Mouse (Mus musculus) adipocyte (in vitro differentiated cells): Measurements from ENCODE around the gene Afap1l2.

ENCODE experiments used
- DNase-seq: peaks from one replicate; pipeline ENCODE4 v3.0.0-alpha.2; 2016; ENCODE audit warnings: low spot score

The Afap1l2 gene

GRCm38 (mm10) chr19:56975502-56975901 is 32.5 kb downstream of the Afap1l2 start:
- DNase-seq = peak; percentile 88

GRCm38 (mm10) chr19:56974159-56974558 is 33.9 kb downstream of the Afap1l2 start:
- peak; percentile 55 for DNase-seq

GRCm38 (mm10) chr19:56972768-56973167 is 35.3 kb downstream of the Afap1l2 start:
- no peak for DNase-seq

GRCm38 (mm10) chr19:56971347-56971746 is 36.7 kb downstream of the Afap1l2 start:
- no peak for DNase-seq

GRCm38 (mm10) chr19:56963876-56964275 is 44.2 kb downstream of the Afap1l2 start:
- DNase-seq = no peak

GRCm38 (mm10) chr19:56959601-56960000 is 48.4 kb downstream of the Afap1l2 start:
- DNase-seq = no peak

GRCm38 (mm10) chr19:56959057-56959456 is 49.0 kb downstream of the Afap1l2 start:
- no peak for DNase-seq

DNA sequence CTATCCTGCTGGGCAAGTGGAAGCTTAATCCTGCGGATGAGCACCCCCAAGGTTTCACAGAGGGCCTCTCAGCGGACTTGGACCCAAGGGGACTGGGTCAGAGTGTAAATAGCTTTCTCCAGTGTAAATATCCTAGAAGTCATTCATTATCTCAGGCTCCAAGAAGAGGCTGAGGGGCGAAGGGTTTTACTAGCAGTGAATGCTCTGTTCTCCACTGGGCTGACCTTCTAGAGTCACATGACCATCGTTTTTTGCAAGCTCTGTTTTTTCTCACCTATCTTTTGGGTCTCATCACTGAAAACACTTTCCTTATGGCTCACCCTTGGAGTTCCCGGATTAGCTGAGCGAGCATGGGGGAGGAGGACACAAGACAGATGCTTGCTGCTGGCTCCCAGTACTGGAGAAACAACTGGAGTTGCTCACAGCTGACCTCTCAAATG is 49.4 kb downstream of the Afap1l2 start:
- peak; percentile 68 for DNase-seq

DNA sequence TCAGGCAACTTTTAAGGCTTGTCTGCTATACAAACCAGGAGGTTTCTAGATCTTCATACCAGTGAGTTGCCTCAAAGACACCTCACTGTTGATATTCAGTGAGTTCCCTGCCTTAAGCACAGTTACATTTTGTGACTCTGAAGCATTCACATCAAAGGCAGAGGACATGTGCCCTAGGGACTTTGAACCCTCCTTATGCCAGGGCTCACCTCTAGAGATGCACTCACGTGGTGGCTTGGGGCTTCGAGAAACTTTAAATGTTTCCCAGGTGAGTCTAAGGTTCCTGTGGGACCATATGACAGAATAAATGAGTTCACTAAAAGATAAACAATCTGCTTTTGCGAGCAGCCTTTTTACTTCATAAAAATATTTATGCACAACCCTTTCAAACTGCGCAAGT is 50.0 kb downstream of the Afap1l2 start:
- no peak for DNase-seq

DNA sequence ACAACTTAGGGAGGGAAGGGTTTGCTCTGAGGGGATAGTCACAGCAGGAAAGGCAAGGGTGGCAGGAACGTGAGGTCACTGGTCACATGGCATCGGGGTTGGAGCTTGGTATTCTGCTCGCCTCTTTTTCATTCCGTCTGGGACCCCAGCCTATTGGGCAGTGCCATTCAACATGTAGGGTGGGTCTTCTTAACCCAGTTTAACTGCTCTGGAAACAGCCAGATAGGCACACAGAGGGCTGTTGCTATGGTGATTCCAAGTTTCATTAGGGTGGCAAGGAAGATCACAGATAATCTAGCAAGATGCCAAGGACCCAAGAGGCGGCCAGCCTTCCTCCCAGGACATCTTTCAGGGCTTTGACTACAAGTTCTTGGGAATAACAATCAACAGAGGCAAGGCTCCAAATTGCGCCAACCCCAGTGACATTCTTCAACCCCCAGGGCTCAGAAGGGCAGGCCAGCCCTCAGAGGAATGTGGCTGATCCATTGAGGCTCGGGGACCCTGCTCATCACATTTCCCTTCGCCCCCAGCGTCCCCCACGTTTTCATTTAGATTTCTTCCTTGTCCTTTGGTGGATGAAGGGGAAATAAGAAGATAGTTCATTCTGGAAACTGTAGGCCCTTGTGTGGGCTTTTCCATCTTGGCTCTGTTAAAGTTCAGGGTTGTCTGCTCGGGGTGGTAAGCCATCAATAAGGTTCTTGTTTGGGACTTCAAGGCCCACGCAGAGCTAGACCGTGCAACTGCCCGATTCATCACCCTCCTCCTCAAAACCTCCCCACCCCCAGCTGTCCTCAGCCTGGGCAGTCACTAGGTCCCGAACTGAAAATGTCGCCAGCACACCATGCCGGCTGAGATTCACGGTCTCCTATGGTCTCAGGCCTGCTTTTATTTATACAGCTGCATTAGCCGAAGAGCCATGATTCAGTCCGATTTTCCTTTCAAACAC is 52.2 kb downstream of the Afap1l2 start:
- DNase-seq = no peak

- DNase-seq = no peak
Observed at GRCm38 (mm10) chr19:56954857-56955256, 53.2 kb downstream of the Afap1l2 start.

DNA sequence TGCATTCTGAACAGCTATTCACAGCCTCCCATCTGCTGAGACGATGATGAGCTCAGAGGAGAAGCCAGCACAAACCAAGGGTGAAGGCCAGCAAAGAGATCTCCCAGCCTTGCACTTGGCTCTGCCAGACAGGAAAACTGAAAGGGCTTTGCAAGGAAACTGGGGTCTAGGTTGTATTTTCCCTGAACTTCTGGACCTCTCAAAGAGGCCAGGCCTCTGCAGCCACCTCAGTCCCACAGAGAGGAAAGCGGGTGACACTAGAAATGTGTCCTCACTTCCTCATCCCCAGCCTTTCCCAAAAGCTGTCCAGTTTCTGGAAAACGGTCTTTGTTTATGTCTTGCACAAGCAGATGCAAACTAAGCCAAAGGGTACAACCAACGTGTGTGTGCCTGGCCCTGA is 54.2 kb downstream of the Afap1l2 start:
- peak; percentile 91 for DNase-seq

- DNase-seq = no peak
Observed at GRCm38 (mm10) chr19:56950818-56951217, 57.2 kb downstream of the Afap1l2 start.

DNA sequence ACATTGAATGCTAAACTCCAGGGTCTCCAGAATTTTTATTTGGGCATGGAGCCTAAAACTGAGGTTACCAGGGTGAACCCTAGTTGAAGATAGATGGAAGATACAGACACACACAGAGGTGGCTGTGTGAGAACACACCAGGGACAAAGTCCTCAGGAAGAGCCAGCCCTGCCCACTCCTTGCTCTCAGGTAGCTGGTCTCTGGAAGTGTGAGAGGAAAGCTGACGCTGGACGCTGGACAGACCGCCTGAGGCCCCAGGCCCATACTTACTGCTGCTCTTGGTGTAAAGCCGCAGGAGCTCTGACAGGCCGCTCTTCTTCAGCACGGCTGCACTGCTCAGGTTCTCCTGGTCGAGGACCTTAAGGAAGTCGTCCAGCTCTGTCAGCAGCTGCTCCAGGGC is 58.2 kb downstream of the Afap1l2 start:
- DNase-seq = no peak

DNA sequence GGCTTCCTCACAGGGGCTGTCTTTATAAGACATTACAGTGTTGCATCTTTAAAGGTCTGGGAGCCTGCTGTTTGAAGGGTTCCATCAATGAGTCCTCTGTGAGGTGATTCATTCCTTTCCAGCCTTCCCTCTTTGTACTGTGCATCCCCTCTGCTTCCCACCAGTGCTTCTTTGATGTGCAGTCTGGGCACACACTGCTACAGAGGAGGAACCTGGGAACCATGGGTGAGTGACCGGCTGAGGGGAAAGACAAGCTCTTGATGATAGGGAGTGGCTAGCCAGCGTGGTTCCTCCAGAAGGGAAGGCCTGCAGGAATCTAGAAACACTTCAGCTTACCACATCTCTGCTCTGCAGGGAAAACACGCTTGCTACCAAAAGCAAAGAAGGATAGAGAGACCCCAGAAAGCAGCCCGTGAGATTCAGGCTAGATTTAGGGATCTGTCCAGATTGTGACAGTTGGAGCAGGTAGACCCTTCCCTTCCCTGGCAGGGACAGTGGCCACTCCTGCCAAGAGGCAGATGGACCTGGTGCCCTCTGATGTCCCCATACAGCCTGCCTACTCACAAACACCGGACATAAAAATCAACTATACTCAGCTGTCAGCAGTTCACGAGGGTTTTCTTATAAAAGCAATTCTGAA is 59.9 kb downstream of the Afap1l2 start:
- no peak for DNase-seq

- DNase-seq = no peak
Observed at GRCm38 (mm10) chr19:56946727-56947126, 61.3 kb downstream of the Afap1l2 start.

GRCm38 (mm10) chr19:56946277-56946676 is 61.8 kb downstream of the Afap1l2 start:
- no peak for DNase-seq

DNA sequence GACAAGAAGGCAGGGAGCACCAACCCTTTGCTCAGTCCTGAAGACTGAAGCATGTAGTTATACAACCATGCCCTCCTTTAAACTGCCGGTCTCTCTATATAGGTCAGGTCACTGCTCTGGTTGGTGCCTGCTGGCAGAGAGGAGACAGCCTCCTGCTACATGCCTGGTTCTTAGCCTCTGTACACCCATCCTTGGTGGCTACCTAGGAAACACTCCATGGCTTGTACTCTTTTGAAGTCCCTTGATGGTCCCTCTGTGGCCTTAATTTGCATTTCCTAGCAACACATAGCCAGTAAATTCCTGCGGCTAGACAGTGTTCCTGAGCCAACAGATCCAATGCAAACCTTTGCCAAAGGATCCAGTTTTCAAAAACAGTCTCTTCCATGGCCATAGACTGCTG is 62.4 kb downstream of the Afap1l2 start:
- DNase-seq = peak; percentile 43

- no peak for DNase-seq
Observed at GRCm38 (mm10) chr19:56944826-56945225, 63.2 kb downstream of the Afap1l2 start.

DNA sequence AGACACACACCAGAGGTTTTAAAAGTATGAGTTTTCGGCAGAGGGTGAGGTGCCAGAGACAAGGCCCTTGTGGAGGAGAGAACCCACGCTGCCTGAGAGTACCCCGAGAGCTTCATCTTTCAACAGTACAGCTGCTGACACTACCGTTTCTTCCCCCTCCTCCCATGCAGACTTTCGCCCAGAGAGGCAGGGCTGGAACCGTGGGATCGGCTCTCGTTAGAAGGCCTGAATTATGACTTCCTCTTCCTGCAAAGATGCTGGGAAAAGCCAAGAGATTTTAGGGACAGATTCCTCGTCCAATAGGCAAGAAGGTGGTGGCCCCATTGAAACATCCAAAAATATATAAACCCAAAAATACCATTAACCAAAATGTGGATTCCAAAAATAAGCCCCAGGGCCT is 63.8 kb downstream of the Afap1l2 start:
- no peak for DNase-seq

- DNase-seq = no peak
Observed at GRCm38 (mm10) chr19:56942216-56942615, 65.8 kb downstream of the Afap1l2 start.

GRCm38 (mm10) chr19:56940507-56940906 is 67.5 kb downstream of the Afap1l2 start:
- peak; percentile 57 for DNase-seq

- DNase-seq = peak; percentile 61
Observed at GRCm38 (mm10) chr19:56939826-56940225, 68.2 kb downstream of the Afap1l2 start.
